Mouse (Mus musculus): ENCODE results near the gene Hist2h2aa2. TPM values are rescaled to one million over a fixed set of nuclear protein-coding genes. Genes with fewer than 3 reads are reported as not detected.
"Not testable (repeated sequence)": the region's sequence is repeated elsewhere in the genome, so short reads cannot be mapped to it uniquely, and the experiment has no call there.

Gene Hist2h2aa2
- 215 and 339 TPM in 2 replicates for polyA plus RNA-seq (2015; fragmentation: Nextera tagmentation; extraction: Ambion mirVana)

DNA sequence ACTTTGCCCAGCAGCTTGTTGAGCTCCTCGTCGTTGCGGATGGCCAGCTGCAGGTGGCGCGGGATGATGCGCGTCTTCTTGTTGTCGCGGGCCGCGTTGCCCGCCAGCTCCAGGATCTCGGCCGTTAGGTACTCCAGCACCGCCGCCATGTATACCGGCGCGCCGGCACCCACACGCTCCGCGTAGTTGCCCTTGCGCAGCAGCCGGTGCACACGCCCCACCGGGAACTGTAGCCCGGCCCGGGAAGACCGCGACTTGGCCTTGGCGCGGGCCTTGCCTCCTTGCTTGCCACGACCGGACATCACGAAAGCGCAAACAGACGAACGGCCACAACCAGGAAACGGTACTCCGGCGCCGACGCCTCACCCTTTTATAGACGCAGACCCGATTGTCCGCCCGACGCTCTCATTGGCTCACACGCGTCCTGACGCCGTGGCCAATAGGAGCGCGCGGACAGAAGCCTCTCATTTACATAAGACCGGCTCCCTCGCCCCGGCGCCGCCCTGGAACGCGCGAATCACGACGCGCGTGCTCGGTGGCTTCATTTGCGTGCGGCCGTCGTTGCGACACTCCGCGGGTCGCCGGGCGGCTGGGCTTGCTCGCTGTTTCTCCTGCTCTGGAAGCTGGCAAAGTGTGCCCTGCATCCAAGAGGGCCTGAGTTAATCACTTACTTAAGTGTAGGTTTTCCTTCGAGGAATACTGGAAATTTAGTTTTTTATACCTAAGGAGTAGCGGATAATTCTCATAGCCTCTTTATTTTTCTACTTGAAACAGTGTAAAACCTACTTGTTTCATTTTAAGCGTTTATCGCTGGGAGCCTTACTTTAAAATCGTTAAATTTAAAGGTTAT is at the start of gene Hist2h2aa2:
Gene Hist2h2aa2, minus strand, starts transcription at position 328 of the 850 bp plus-strand sequence.
- DNase-seq (ENCODE audit: low spot score), result peak; percentile 63

DNA sequence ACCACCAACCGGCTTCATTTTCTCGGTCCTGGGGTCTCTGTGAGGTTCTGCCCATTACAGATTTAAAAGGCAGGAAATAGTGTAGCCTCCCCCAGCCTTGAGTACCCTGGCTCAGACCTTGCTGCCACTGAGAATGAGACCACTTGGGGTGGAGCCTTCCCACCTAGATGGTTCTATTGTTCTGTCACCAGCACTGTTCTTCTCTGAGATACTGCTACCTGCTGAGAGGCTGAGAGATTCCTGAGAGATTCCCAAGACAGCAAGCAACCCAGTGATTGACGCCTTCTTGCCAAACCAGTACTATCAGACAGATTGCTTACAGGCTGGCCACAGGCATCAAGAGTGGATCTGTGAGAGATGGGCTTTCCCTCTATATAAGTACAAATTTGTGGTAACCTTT is 49.1 kb upstream of the Hist2h2aa2 start:
- DNase-seq (ENCODE audit: low spot score), result no peak

DNA sequence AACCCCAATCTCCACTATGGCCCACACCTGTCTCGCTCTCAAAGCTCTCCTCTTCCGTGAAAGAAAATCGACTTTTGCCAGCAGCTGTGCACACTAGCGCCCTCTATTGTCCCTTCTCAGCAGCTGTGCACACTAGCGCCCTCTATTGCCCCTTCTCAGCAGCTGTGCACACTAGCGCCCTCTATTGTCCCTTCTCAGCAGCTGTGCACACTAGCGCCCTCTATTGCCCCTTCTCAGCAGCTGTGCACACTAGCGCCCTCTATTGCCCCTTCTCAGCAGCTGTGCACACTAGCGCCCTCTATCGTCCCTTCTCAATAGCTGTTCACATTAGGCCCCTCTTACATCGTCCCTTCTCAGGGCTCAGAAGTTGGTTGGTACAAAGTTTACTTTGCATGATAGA is 47.3 kb upstream of the Hist2h2aa2 start:
- not testable (repeated sequence) for DNase-seq (ENCODE audit: low spot score)

DNA sequence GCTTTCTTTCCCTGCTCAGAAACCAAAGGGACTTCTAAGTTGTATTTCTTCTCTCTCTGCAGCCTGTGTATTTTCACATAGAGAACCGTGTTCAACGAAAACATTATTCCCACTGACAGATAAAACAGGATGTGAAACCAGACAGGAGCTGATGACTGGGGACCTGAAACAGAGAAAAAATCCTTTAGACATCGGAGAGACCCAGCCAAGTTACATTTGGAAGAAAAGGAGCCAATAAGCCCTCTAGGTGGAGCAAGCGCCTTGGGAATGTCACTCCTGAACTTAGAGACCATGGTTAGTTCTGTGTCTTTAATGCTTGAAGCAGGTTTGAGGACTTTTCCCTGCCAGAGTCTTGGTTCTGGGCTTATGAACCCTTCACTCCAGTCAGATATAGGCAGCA is 44.4 kb upstream of the Hist2h2aa2 start:
- DNase-seq (ENCODE audit: low spot score), result no peak

DNA sequence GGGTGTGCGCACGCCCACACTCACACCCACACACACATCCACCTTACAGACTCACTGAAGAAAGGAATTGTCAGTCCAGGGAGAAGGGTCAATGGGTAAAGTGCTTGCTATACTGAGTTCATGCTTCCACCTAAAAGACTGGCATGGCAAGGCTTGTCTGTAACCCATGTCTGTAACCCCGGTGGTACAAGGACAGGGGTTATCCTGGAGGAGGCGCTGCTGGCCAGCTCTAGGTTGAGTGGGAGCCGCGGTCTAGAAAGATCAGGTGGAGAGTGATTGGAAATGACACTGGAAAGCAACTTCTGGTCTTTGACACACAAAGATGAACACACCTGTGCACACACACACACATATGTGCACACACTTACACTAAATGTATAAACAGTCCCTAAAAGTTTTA is 40.6 kb upstream of the Hist2h2aa2 start:
- no peak for DNase-seq (ENCODE audit: low spot score)

DNA sequence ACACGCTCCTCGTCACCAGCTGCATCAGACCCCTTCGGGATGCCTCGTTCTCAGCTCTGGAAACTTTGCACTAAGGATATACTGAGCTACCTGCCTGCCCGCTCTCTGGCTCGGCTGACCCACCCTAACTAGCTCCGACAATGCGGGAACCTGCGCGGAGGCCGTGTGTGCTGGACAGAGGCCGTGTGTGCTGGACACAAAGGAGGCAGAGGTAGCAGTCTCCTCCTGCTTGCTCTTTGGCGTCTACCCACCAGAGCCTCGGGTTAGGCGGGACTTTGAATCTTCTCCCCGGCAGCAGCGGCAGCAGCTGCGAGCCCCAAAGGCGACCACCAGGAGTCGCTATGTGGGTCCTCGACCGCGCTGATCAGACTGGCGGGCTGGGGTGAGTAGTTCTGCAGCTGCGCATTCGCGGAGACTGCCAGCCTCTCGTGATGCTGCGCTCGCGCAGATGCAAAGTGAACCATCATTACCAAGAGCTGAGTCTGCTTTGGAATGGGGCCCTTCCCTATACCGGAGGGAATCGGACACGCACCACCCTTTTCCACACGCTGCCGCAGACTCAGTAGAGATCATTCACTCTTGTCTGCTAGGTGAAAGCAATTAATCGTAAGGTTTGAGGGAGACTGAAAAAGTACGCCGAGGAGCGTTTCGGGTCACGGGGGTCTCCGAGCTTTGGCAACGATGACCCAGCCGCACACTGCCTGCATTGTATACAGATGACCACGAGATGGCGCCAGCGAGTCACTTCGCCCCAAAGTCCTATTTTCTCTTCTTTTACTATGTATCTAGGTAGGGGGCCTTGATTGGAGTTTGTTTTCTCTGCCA is 37.9 kb upstream of the Hist2h2aa2 start:
- DNase-seq (ENCODE audit: low spot score), result peak; percentile 93

DNA sequence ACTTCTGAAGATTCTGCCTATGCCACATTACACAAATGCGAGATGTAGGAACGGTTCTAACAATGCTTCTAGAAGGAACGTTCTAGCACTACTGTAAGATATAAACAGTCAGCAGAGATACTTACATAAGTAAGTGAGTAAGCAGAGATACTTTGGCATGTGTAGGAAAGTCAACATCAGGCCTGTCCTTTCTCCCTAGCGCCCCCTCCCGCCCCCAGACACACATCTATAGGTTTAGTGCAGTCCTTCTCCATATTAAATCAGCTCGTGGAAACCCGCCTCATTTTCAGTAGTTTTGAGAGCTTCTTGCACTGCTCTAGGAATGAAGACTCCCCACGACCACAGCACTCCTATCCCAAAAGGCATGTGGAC is 37.3 kb upstream of the Hist2h2aa2 start:
- DNase-seq (ENCODE audit: low spot score), result peak; percentile 86

DNA sequence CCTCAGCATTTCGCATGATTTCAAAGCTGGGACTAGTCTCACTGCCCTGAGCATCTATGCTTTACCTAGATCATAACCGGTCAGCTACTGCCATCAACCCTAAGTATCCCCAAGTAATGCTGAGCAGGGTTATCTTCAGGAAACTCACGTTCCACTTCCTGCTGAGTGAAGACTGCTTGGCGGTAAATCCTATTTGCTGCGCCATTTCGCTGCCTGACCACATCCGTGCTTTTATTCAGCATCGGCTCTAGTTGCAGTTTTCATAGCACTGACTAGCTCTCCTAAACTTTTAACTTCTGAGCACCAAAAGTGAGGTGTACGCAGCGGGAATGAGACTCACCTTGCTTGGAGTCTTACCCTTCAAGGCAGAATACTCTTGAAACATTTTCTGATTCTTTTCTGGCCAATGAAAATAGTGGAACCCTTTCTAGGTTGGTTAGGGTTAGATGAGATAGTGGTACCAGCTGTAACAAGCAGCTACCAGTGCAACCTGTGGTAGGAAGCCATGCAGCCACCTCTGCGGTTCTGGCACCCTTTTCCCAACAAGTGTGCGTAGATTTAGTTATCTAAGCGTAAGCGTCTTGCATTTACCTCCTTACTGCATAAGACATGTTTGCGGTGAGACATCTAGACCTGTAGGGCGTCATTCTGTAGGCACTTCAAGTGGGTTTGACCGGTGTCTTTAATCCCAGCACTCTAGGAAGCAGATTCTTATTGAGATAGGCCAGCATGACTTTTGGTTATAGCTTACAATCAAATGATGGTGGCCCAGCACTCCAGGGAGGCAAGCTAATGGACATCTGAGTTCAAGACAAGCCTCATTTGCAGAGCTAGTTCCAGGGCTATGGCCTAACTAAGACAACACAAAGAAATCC is 33.8 kb upstream of the Hist2h2aa2 start:
- DNase-seq (ENCODE audit: low spot score), result peak; percentile 75

DNA sequence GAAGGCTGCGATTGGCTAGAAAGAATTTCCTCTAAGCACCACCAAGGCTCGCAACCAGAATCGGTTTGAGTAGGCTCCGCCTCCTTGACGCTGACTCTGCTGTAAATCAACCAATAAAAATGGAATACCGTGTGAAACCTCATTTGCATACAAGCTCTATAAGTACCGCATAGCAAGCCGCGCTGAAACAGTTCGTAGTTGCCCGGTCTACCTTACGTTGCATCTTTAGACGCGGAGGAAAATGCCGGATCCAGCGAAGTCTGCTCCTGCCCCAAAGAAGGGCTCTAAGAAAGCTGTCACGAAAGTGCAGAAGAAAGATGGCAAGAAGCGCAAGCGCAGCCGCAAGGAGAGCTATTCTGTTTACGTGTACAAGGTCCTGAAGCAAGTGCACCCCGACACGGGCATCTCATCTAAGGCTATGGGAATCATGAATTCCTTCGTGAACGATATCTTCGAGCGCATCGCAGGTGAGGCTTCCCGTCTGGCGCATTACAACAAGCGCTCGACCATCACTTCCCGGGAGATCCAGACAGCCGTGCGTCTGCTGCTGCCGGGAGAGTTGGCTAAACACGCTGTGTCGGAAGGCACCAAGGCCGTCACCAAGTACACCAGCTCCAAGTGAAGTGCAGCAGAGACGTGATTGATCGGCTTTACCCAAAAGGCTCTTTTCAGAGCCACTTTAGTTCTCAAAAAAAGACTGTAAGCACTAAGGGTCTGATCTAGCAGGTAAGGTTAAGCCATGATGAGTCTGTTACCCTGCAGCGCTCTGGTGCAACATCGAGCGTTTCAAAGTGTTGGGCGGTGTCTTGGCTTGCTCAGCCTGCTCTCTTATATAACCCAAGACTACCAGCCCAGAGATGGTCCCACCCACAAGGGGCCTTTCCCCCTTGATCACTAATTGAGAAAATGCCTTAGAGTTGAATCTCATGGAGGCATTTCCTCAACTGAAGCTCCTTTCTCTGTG is 29.7 kb upstream of the Hist2h2aa2 start, which contains the start of gene Hist2h2bb:
Gene Hist2h2bb, plus strand, starts transcription at position 242 of the 964 bp plus-strand sequence.
- peak; percentile 98 for DNase-seq (ENCODE audit: low spot score)

DNA sequence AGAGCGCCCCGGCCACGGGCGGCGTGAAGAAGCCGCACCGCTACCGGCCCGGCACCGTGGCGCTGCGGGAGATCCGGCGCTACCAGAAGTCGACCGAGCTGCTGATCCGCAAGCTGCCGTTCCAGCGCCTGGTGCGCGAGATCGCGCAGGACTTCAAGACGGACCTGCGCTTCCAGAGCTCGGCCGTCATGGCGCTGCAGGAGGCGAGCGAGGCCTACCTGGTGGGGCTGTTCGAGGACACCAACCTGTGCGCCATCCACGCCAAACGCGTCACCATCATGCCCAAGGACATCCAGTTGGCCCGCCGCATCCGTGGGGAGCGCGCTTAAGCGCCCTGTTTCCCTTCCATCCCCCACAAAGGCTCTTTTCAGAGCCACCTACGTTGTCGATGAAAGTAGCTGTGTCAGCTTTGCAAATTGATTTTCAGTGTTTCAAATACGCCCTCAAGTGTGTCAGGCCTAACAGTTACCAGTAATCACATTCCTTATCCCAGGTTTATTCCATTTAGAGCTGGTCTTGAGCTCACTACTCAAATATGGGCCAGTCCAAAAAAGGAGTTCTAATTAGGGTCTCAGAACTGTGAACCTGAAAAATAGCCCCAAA is 28.8 kb upstream of the Hist2h2aa2 start:
- not testable (repeated sequence) for DNase-seq (ENCODE audit: low spot score)

DNA sequence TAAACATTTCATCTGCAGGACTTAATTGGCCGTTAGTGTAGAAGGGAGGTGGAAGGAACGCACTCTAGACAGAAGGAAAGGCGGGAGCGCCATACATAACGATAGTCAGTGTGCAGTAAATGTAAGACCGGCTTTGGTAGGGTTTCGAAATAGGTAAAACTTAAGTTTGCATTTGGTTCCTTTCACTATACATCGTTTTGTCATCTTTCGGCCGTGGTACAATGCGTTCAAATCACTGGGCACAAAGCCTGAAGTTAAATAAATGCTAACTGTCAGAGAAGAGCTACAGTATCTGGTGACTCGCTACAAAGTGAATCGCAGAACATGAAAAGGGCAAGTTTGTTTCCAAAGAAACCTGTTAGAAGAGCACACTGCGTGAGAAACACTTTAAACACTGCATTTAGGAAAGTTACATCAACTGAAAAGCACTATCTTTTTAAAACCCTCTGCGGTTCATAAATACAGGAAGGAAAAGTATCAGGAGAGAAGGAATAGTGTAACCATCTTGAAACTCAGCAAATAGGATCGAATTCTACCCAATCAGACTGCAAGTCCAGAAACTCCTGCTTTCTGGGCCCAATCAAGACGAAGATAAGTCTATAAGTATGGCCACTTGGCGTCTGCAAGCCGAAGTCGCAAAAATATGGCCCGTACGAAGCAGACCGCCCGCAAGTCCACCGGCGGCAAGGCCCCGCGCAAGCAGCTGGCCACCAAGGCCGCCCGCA is 28.1 kb upstream of the Hist2h2aa2 start, which contains the start of gene Hist2h3b:
Gene Hist2h3b, plus strand, starts transcription at position 604 of the 725 bp plus-strand sequence.
- DNase-seq (ENCODE audit: low spot score), result peak; percentile 87

DNA sequence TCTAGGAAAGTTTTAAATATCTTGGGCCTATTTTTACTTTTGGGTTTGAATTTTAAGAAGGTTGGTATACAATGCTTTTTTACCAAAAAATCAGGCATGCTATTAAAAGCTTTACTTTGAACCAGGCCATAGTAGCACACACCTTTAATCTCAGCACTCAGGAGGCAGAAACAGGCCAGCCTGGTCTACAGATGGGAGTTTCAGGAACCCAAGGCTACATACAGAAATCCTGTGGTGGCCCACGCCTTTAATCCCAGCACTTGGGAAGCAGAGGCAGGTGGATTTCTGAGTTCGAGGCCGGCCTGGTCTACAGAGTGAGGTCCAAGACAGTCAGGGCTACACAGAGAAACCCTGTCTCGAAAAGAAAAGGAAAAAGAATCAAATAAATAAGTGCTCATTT is 27.5 kb upstream of the Hist2h2aa2 start:
- DNase-seq (ENCODE audit: low spot score), result no peak

DNA sequence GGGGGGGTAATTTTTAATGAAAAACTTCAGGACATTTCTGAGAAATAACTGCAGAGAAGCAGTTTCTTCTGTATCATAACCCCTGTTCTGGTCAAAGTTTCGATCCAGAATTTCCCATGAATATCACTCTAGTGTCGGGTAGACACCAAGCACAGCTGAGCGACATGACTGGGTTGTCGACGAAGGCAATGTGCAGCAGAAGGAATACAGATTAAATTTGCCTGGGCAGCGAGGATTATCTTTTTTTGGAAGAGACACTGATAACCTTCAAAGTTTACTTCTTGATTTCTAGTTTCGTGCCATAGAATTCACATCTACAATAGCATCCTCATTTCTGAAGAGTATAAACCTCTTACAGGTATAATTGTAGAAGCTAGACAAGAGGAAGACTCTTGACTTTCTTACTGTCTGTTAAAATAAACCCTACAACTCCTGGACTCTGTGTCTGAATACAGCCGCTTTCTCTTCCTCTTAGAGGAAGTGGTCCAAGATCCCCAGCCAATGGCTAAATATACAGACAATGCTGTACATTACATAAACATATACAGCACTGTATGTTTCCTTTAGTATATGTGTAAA is 26.1 kb upstream of the Hist2h2aa2 start:
- DNase-seq (ENCODE audit: low spot score), result no peak

DNA sequence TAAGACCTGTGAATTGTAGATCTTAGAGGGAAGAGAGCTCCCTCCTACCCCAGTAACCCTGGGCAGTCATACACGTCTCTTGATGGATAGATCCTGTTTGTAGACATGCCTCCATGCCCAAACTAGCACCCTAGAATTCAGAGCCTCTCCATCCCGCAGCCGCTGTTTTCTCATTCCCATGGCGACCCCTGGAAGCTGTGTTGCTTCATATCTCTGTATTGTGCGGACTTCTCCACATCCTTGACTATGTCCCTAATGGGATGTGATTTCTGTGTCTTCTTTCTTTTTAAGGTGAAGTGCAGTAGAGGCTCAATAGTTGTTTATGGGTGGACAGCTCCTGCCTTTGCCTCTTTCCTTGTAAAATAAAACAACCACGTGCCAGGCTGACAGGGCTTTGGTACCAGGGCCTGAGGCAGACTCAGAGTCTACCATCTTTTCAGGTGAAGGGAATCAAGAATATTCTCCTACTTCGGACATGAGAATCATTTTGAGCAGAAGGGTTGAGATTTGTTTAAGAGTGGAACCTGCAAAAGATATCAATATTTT is 24.4 kb upstream of the Hist2h2aa2 start:
- no peak for DNase-seq (ENCODE audit: low spot score)

DNA sequence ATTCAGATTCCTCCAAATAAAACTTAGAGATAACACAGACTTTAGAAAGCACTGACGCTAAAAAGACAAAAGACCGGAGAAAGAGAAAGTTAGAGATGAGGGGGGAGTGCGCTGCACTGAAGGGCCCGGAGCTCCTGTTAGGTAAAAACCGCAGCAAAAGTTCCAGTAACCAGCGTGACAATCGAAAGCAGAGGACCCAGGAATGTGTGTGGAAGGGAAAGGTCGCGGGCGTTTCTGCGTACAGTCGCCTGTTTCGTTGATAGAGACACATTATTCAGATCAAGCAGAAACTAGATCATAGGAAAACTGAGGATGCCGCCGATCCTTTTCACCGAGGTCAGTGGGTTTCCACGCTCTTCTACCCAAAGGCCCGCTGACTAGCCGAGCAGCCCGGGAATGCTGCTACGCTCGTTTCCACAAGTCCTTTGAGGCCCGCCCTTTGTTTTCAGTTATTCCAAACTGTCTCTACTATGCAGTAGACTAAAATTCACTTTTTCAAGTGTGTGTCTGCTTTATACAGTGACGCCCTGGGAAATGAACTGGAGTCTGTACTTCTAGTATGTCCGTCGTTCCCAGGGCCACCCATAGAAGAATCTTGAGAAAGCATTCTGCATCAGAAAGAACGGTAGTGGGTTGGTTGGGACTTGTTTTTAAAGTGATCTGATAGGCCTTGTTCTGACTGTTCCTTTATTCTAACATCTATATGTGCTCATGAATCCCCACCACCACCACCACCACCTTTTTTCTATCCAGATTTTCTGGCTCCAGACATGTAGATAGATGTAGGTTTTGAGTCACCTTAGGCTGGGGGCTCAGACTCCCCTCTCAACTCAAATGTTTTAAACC is 23.7 kb upstream of the Hist2h2aa2 start:
- peak; percentile 50 for DNase-seq (ENCODE audit: low spot score)

DNA sequence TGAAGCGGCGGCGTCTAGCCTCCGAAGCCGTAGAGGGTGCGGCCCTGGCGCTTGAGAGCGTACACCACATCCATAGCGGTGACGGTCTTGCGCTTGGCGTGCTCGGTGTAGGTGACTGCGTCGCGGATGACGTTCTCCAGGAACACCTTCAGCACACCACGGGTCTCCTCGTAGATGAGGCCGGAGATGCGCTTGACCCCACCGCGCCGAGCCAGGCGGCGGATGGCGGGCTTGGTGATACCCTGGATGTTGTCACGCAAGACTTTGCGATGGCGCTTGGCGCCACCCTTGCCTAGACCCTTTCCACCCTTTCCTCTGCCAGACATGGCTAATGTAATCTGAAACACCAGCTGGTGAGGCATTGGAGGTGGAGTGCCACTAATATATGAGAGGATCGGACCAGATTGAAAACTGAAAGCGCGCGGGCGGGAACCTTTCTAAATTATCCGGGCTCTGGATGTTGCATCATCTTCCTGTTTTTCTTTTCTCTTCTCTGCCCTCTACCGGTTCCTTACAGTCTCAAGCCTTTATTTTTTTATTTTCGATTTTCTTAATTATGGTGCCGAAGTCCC is 23.0 kb upstream of the Hist2h2aa2 start, which contains the start of gene Hist2h4:
Gene Hist2h4, minus strand, starts transcription at position 333 of the 572 bp plus-strand sequence.
- peak; percentile 94 for DNase-seq (ENCODE audit: low spot score)

All from thymus, postnatal 0 days (tissue).